Mouse (Mus musculus) kidney, postnatal 14 days (tissue): ENCODE data around the gene Fgf10.
A peak's percentile ranks its signal among the peaks of the same experiment; 100 is the strongest.

Experiments
- DNase-seq: peaks from one replicate; pipeline ENCODE4 v3.0.0; 2022; ENCODE audit warnings: mixed read lengths

Fgf10 gene

DNA sequence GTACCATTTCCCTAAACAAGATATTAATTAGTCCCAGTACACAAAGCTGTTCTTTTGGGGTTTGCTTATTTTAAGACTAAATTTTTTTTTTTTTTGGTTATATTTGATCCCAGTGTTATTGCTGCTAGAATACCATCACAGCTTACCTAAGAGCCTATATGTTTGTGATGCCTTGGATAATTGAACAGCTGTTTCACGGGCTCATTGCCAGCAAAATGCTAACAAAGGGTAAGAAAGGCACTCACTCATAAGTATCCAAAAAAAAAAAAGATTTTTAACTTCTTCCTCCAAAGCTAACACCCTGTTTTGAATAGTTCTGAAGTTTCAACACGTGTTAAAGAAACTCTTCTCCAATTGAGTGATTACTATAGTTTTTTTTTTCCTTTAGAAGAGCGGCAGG, 48.8 kb downstream of the Fgf10 start:
- DNase-seq, result no peak

DNA sequence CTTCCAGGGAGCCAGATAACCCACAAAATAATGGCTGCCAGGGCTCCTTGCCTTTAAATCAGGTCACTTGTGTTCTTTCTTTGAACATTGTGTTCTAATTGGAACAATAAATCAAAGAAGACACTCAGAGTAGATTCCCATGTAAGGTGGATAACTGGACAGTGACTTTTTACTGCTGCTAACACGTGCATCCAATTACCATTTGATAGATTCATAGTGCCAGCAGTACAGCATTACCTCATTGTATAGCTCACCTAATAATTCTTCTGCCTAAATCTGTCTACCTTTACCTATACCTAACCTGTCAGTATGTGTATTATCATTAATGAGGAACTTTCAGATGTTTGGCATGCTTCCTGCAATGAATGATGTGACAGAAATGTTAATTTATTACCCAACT, 52.1 kb downstream of the Fgf10 start:
- DNase-seq, result no peak

- DNase-seq, result no peak
Observed at GRCm38 (mm10) chr13:118731850-118732552, 62.4 kb downstream of the Fgf10 start.

DNA sequence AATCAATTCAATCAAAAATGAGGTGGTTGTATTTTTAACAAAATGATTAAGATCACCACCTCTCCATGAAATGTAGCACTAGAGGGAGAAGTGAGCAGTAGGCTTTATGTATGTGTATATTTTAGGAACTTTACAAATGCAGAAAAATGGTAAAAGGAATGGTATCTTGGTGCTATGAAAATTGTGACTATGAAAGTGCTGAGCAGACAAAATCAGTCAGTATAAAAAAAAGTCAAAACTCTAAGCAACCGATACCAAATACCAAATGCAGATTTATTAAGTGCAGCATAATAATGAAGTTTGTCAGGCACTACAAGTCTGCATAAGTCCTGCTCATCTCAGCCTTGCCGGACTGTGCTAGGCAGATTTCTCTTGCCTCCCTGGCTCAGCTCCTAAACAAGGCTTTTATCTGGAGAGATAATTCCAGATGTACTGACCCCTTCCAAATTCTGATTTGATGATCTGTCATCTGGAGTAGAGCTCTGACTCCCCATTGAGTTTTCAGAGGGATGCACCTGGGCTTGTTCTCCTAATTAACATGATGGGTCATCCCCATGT, 70.3 kb downstream of the Fgf10 start:
- DNase-seq, result no peak

DNA sequence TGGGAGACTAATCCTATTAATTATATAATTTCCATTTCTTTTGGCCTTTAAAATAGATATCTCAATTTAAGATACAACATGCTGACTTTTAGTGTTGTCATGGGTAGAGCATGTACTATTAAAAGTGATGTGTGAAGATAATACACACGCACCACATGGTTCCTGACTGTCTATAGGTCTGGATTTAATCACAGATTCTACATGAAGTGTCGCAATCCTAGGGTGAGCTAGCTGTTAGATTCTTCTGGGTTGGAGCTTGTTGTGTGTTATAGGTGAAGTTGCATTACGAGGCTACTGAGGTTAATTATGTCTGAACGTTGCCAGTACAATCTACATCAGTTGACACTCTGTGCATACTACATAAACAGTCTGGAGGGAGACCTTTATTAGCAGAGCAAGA, 73.2 kb downstream of the Fgf10 start:
- no peak for DNase-seq

DNA sequence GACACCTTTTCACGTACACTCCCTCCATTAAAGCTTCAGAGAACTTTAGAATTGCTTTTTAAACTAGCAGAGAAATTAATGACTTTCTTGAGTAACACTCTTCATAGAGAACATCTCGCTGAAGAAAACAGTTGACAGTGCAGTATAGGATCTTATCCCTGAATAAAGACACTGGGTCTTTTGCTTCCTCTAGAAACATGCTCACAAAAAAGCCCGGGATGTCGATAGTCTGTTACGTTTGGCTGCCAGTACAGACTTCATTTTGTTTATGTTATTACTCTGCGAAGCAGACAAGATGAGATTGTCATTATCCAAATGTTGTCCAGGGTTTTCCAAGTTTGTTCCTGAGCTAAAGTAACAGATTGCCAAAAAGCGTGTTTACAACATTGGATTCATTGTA, 75.2 kb downstream of the Fgf10 start:
- no peak for DNase-seq

- DNase-seq, result no peak
Observed at GRCm38 (mm10) chr13:118746427-118746826, 76.8 kb downstream of the Fgf10 start.

DNA sequence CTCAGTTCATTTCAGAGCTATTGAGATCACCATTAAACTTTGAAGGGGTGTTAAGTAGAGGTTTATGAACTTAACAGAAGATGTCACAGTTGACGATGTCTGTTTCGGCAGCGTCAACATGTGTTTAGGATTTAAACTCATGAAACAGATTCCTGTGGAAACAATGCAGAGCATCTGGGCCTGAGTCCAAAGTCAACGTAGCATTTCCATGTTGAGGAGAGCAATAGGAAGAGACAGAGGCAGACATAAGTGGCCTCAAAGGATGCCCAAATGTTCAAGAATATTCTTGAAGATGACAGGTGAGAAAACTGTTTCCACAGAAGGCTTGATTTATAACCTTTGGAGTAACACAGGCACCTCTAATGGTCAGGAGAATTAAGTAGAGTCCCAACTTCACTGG, 84.4 kb downstream of the Fgf10 start:
- DNase-seq, result no peak

DNA sequence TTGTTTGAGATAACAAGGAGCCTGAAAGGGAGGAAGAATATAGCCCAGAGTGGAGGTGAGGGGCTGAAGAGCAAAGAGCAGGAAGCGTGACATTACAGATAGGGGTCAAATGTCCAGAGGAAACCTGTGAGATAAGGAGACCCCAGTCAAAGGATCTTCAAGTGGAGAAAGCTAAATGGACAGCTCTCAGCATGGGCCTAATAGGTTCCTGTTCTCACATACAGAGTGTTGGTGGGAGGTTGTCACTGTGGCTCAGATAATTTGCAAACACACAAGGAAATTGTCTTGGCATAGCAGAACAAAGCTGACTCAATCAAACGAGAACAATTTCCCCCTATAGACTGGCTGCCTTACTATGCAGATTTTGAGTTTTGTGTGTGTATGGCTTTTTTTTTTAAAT, 89.4 kb downstream of the Fgf10 start:
- no peak for DNase-seq

GRCm38 (mm10) chr13:118762982-118763381, 93.4 kb downstream of the Fgf10 start:
- no peak for DNase-seq

DNA sequence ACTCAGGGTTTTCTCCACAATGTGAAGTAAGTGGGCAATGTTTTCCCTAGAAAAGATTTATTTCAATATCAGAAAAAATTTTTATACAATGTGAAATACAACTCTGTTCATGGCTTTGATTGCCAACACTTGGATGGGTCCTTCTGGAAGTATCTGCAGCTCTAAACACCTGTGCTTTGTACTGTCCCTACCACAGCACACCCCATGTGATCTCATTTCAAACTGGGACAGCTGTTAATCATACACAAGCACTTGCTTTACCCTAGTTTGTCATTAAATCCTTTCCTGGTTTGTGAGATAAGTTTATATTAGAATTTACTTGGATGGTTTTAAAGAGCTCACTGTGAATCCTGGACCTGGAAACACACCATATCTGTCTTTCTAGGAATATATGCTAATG, 102.6 kb downstream of the Fgf10 start:
- peak; percentile 6 for DNase-seq

DNA sequence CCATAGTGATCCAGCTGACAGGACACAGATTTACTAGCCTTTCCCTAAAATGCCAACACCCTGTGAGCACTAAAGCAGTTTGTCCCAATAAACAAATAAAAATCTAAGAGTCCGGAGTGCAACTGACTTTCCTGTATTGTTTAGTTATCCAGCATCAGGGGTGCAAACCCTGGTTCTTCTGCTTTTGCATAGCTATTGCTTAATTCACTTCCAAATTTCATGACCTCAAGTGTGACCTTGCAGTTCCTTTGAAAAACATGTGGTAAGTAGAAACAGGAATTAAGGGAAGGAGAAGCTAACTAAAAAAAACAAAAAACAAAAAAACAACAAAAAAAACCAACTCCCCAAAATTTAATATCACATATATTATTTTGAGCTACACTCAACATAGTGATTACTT, 105.6 kb downstream of the Fgf10 start:
- DNase-seq, result no peak

GRCm38 (mm10) chr13:118779161-118779560, 109.6 kb downstream of the Fgf10 start:
- no peak for DNase-seq

DNA sequence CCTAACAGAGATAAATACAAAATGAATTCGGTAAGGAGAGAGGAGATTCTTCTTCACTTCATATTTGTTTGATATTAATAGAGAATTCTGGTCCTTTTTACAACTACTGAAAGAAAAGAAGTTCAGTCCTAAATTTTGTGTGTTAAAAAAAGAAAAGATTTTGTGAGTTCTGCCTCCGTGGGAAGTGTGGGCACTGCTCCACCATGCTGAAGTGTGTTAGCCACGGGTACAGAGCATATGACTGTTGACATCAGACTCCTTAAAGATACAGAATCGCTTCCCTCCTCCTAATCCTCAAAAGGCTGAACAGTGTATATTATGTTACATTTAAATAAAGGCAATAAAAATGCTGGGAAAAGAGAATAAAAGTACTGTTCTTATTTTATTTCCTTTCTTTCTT, 122.2 kb downstream of the Fgf10 start:
- no peak for DNase-seq

DNA sequence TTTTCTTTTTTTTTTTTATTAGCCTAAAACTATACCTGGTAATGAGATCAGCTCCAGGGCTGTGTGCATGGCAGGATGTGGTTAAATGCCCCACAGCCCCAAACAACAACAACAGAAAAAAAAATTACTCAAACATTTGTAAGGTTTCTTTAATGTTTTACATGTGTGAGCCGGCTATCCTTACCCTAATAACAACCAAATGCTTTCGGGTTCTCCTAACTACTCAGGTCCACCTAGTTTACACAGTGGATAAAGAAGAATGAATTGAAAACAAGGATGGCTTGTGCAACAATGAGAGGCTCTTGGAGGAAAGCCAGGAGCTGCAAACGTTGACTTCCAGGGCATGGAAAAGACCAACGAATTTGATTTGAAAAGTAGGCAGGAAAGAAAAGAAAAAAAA, 122.6 kb downstream of the Fgf10 start:
- DNase-seq, result no peak

DNA sequence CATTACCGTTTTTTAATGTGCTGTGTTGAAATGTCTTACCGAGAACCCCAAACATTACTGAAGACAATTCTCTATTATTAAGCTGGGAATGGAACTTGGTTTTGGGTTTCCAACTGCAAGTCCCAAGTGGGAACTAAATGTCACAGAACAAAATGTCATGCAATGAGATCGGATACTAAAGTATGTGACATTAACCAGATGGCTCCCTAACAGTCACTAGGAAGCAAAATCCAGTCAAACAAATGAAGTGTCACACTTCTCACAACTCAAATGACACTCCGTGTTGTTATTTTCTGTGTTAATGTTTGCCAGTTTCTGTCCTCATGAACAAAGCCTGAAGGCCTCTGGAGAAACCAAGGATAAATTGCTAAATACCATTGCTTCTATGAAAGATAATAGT, 130.6 kb downstream of the Fgf10 start:
- no peak for DNase-seq

DNA sequence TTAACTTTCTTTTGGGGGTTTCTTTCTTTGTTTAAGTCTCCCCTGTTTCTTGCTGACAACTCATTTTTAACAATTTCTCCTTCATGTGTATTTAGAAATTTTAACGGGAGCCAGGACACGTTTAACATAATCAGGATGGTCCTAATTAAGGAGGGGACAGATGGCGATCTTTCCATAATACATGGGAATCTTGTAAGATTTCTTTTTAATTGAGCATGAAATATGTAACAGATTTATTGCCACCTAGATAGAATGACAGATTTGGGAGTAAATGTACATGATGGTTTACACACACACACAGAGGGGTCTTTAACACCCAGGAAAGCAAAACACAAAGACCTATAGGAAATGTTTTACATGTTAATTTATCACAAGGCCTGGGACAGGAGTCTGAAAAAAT, 137.1 kb downstream of the Fgf10 start:
- no peak for DNase-seq

GRCm38 (mm10) chr13:118819785-118820184, 150.2 kb downstream of the Fgf10 start:
- no peak for DNase-seq

DNA sequence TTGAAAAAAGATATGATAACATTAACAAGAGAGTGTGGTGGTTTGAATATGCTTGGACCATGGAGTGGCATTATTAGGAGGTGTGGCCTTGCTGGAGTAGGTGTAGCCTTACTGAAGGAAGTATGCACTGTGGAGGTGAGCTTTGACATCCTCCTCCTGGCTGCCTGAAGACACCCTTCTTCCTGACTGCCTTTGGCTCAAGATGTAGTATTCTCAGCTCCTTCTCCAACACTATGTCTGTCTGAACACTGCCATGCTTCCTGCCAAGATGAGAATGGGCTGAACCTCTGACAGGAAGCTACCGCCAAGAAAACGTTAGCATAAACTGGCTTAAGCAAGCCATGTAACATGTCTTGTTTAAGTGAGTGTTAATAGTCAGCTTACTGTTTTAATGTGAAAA, 153.5 kb downstream of the Fgf10 start:
- DNase-seq, result no peak

DNA sequence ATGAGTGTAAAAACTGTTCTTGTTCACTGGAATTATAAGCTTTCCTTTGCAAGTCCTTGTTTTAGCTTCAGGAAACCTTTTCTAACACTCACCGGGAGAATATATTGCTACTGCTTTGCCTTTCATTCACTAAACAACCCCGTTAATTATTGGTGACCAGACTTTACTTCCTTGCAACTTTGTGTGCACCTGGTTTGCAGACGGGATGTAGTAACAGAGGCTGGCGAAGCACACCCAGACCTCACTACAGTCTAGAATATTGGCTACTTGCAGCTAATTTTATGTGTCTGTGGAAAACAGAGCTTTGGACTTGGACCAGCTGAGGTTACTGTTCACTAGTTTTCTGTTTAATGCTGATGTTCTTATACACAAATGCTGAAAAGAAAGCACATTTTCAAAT, 155.5 kb downstream of the Fgf10 start:
- DNase-seq, result peak; percentile 3

GRCm38 (mm10) chr13:118828604-118829381, 159.2 kb downstream of the Fgf10 start:
- no peak for DNase-seq

- DNase-seq, result no peak
Observed at GRCm38 (mm10) chr13:118834021-118834420, 164.4 kb downstream of the Fgf10 start.

DNA sequence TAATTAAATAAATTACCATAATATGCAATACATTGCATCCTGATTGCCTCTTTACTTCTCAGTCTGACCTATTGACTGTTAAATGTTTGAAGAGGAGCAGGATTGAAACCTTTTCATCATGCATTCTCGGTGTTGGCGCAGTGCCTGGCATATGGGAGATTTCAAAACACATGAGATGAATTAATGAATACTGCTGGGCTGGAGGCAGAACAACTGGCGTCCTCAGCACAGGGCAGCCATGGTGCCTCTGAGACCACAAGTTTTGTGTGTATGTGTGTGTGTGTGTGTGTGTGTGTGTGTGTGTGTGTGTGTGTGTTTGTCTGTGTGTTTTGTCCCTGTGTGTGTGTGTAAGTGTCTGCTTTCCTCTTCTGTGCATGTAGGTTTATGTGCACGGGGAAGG, 165.5 kb downstream of the Fgf10 start:
- DNase-seq, result no peak
